Mouse (Mus musculus): ENCODE results near the gene Gm36864.

GRCm38 (mm10) chr7:44257278-44257677 is 21.3 kb downstream of the Gm36864 start, which contains the start of gene Acp4:
- TF ChIP-seq CTCF (conservative IDR thresholded peaks at IDR 0.05; ENCODE audit: low read length) = no peak
- TF ChIP-seq POU5F1 (IDR thresholded peaks at IDR 0.05; ENCODE audit: borderline replicate concordance, low read length) = no peak
- no peak for TF ChIP-seq NANOG (IDR thresholded peaks at IDR 0.05; ENCODE audit: borderline replicate concordance, low read length)
